Comparison of ENCODE assay signal across 8 mouse cellular contexts in genomic region chr11:80086844-80087243, GRCm38 (mm10). TPM values are rescaled to one million over a fixed set of nuclear protein-coding genes. Genes with fewer than 3 reads are reported as not detected.
DNase-seq lines count a peak whose midpoint lies in the region; ATAC-seq lines count a peak whose summit lies in the region.

No protein-coding gene starts in this region.

- ATAC-seq in forebrain, embryonic 15.5 days (replicated peaks): peak; percentile 73; the same call in 1 of the 2 replicates
- ATAC-seq in hindbrain, embryonic 12.5 days (ENCODE audit: low FRiP score): peak; percentile 66; the same call in 1 of the 2 replicates

- no peaks in the 10 kb centered on the region for H3K27me3 ChIP-seq in forebrain, embryonic 15.5 days
- H3K27me3 ChIP-seq in hindbrain, embryonic 12.5 days: no peaks in the 10 kb centered on the region

- no peak overlapping the region for H3K4me2 ChIP-seq in forebrain, embryonic 15.5 days (replicated peaks)
- H3K4me2 ChIP-seq in hindbrain, embryonic 12.5 days (replicated peaks): no peak overlapping the region

- H3K4me1 ChIP-seq in forebrain, embryonic 15.5 days: peaks cover 16% of the 10 kb centered on the region
- H3K4me1 ChIP-seq in hindbrain, embryonic 12.5 days: peaks cover 9% of the 10 kb centered on the region

- DNase-seq in Muller cell, postnatal 12 days (ENCODE audit: inconsistent ontology term): peak; percentile 44
- DNase-seq in c-Kit-positive CD71-positive TER-119-positive erythroid progenitor cells, embryonic 14.5 days (ENCODE audit: low spot score): peak; percentile 95
- DNase-seq in layer of hippocampus, postnatal 36 days: peak; percentile 72 to 77
- DNase-seq in lung, postnatal 25 days (ENCODE audit: low spot score): peak; percentile 88
- peak; percentile 58 for DNase-seq in right cerebral cortex, postnatal 25 days
- peak; percentile 60 for DNase-seq in yolk sac, embryonic 10.5 days (ENCODE audit: low spot score)

- no peaks in the 10 kb centered on the region for H3K36me3 ChIP-seq in forebrain, embryonic 15.5 days
- H3K36me3 ChIP-seq in hindbrain, embryonic 12.5 days: no peaks in the 10 kb centered on the region

- no peaks in the 10 kb centered on the region for H3K9me3 ChIP-seq in forebrain, embryonic 15.5 days
- H3K9me3 ChIP-seq in hindbrain, embryonic 12.5 days (replicated peaks): no peaks in the 10 kb centered on the region

- H3K4me3 ChIP-seq in forebrain, embryonic 15.5 days: no peak overlapping the region
- no peak overlapping the region for H3K4me3 ChIP-seq in hindbrain, embryonic 12.5 days

- no peak overlapping the region for H3K27ac ChIP-seq in forebrain, embryonic 15.5 days (replicated peaks)
- no peak overlapping the region for H3K27ac ChIP-seq in hindbrain, embryonic 12.5 days

- H3K9ac ChIP-seq in forebrain, embryonic 15.5 days (replicated peaks): no peak overlapping the region
- no peak overlapping the region for H3K9ac ChIP-seq in hindbrain, embryonic 12.5 days

- 9% methylated on average over 5 of the region's 5 CpGs for whole genome bisulfite sequencing in forebrain, embryonic 15.5 days
- WGBS in hindbrain, embryonic 12.5 days: 9% methylated on average over 5 of the region's 5 CpGs

RNA-seq across cellular contexts. Expression of gene Atad5, which starts 2.4 kb away (rescaled TPM):
- 8.7 and 9.2 TPM in 2 replicates for polyA plus RNA-seq in forebrain, embryonic 15.5 days (2015; fragmentation: Nextera tagmentation; extraction: Ambion mirVana)
- polyA plus RNA-seq in hindbrain, embryonic 12.5 days (2016; fragmentation: Nextera tagmentation; extraction: Ambion mirVana): 11.1 and 11.7 TPM in 2 replicates
- total RNA-seq in layer of hippocampus, postnatal 36 days (2021): 1 to 10 TPM; 3.1 to 3.2 TPM

RNA-seq across cellular contexts. Expression of gene Crlf3, which starts 6.1 kb away (rescaled TPM):
- polyA plus RNA-seq in forebrain, embryonic 15.5 days (2015; fragmentation: Nextera tagmentation; extraction: Ambion mirVana): 19.6 and 21.2 TPM in 2 replicates
- polyA plus RNA-seq in hindbrain, embryonic 12.5 days (2016; fragmentation: Nextera tagmentation; extraction: Ambion mirVana): 29.9 and 30.1 TPM in 2 replicates
- 10 to 100 TPM; 20.5 to 22.1 TPM for total RNA-seq in layer of hippocampus, postnatal 36 days (2021)

RNA-seq across cellular contexts. Expression of gene Tefm, which starts 55.1 kb away (rescaled TPM):
- polyA plus RNA-seq in forebrain, embryonic 15.5 days (2015; fragmentation: Nextera tagmentation; extraction: Ambion mirVana): 28.2 and 30.7 TPM in 2 replicates
- 23.6 and 26.4 TPM in 2 replicates for polyA plus RNA-seq in hindbrain, embryonic 12.5 days (2016; fragmentation: Nextera tagmentation; extraction: Ambion mirVana)
- total RNA-seq in layer of hippocampus, postnatal 36 days (2021): 10 to 100 TPM in 1 of 2 experiments, 1 to 10 TPM in 1; 9.9 to 12.6 TPM

Comparison
In these comparisons a context has a peak if more than half of its experiments do, and no peak if none do; other contexts are left out.
1. DNase-seq: peak in every context shown above with its lines; median percentile 95 in c-Kit-positive CD71-positive TER-119-positive erythroid progenitor cells, embryonic 14.5 days; 88 in lung, postnatal 25 days; 74 in layer of hippocampus, postnatal 36 days; 60 in yolk sac, embryonic 10.5 days; 58 in right cerebral cortex, postnatal 25 days; 44 in Muller cell, postnatal 12 days.